Mouse (Mus musculus) hindbrain, embryonic 16.5 days (tissue): ENCODE results near the gene Taf15. TPM values are rescaled to one million over a fixed set of nuclear protein-coding genes. Genes with fewer than 3 reads are reported as not detected.
"Not testable (repeated sequence)": the region's sequence is repeated elsewhere in the genome, so short reads cannot be mapped to it uniquely, and the experiment has no call there.

Experiments
- ATAC-seq: fragments of 200-750 bp; cut with Nextera tagmentation; 2 replicates; pipeline ENCODE4 v1.8.0; 2017; ENCODE audit warnings: moderate TSS enrichment, moderate library complexity
- H3K27ac ChIP-seq: fragments of 300-500 bp; sonication (generic); 2 replicates; pipeline ENCODE4 v1.5.1; 2014; ENCODE audit warnings: low read depth, mild to moderate bottlenecking, control low read depth, low read length, moderate library complexity
- H3K27me3 ChIP-seq: fragments of 300-500 bp; sonication (generic); replicated peaks from 2 replicates; pipeline ENCODE4 v1.6.1; 2014; ENCODE audit warnings: low read length; ENCODE audit not compliant: control insufficient read depth, insufficient read depth
- H3K36me3 ChIP-seq: fragments of 300-500 bp; sonication (generic); 2 replicates; pipeline ENCODE4 v1.6.1; 2014; ENCODE audit warnings: mild to moderate bottlenecking, low read length, moderate library complexity, mixed read lengths; ENCODE audit not compliant: control insufficient read depth, insufficient read depth
- H3K4me1 ChIP-seq: fragments of 300-500 bp; sonication (generic); 2 replicates; pipeline ENCODE4 v1.6.1; 2014; ENCODE audit warnings: low read depth, low read length; ENCODE audit not compliant: control insufficient read depth, insufficient read depth
- H3K4me2 ChIP-seq: fragments of 300-500 bp; sonication (generic); 2 replicates; pipeline ENCODE4 v1.6.1; 2014; ENCODE audit warnings: mild to moderate bottlenecking, low read length, control low read depth, moderate library complexity
- H3K4me3 ChIP-seq: fragments of 300-500 bp; sonication (generic); 2 replicates; pipeline ENCODE4 v1.5.1; 2014; ENCODE audit warnings: mild to moderate bottlenecking, low read length, control low read depth, moderate library complexity
- H3K9ac ChIP-seq: fragments of 300-500 bp; sonication (generic); 2 replicates; pipeline ENCODE4 v1.6.1; 2014; ENCODE audit warnings: low read depth, mild to moderate bottlenecking, control low read depth, low read length, moderate library complexity
- H3K9me3 ChIP-seq: fragments of 300-500 bp; sonication (generic); 2 replicates; pipeline ENCODE4 v1.6.1; 2014; ENCODE audit warnings: mild to moderate bottlenecking, low read length, moderate library complexity; ENCODE audit not compliant: control insufficient read depth
- WGBS: fragments of 180-500 bp; shearing (Covaris S2); extraction: QIAGEN DNeasy Blood & Tissue Kit; methylation state at CpG from one replicate; pipeline ENCODE4 v1.1.7; 2014; 5-methylcytosine and 5-hydroxymethylcytosine counted together
- polyA plus RNA-seq: library from polyadenylated mRNA; unstranded; fragments of >200 nt; fragmentation: Nextera tagmentation; extraction: Ambion mirVana; gene quantifications from 2 replicates; pipeline ENCODE4 v1.2.1, GENCODE M21; 2015

Gene Taf15
- polyA plus RNA-seq, 1 experiment from 2014 or later: 9.4 TPM

DNA sequence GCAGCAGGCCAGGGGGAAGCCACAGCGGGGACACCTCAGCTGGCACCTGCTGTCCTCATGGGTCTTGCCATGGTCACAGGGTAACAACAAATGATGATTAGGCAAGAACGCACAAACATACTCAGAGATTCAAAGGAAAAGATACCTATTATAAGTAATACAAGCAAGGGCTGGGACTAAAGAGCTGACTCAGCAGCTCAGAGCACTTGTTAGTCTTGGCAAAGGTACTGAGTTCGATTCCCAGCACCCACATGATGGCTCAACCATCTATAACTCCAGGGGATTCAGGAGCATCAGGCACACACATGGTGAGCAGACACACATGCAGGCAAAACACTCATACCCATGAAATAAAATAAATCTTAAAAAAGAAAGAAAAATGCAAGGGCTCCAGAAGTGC, 68.5 kb downstream of the Taf15 start:
- Histone ChIP-seq H3K4me3 (no peak overlapping the region), H3K27me3 (no peaks in the 10 kb centered on the region), H3K9me3 (no peaks in the 10 kb centered on the region), H3K9ac (no peak overlapping the region), H3K4me2 (no peak overlapping the region), H3K36me3 (no peaks in the 10 kb centered on the region), H3K27ac (no peak overlapping the region), H3K4me1 (no peaks in the 10 kb centered on the region)
- WGBS: 91% methylated on average over 3 of the region's 3 CpGs
- no peak for ATAC-seq

DNA sequence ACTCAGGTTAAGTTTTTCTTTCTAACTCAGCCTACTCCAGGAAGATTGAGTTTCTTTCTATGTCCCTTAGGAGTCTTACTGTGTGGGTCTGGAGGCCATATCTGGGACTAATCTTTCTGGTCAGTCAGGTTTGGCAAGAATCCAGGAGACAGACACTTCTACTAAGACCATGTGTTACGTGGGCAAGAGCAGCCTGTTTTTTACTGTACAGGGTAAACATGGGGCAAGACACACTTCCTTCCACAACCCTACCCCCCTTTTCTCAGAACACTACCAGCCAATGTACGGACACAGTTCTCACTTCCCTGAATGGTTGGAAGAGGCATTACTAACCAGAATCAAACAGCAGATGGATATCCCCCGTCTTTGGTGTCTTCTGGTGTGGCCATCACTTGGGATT, 71.3 kb downstream of the Taf15 start:
- Histone ChIP-seq H3K4me3 (no peak overlapping the region), H3K27me3 (no peaks in the 10 kb centered on the region), H3K4me1 (no peaks in the 10 kb centered on the region), H3K4me2 (no peak overlapping the region), H3K27ac (no peak overlapping the region), H3K36me3 (no peaks in the 10 kb centered on the region), H3K9me3 (no peaks in the 10 kb centered on the region), H3K9ac (no peak overlapping the region)
- ATAC-seq: no peak
- 79% methylated on average over 3 of the region's 3 CpGs for WGBS

DNA sequence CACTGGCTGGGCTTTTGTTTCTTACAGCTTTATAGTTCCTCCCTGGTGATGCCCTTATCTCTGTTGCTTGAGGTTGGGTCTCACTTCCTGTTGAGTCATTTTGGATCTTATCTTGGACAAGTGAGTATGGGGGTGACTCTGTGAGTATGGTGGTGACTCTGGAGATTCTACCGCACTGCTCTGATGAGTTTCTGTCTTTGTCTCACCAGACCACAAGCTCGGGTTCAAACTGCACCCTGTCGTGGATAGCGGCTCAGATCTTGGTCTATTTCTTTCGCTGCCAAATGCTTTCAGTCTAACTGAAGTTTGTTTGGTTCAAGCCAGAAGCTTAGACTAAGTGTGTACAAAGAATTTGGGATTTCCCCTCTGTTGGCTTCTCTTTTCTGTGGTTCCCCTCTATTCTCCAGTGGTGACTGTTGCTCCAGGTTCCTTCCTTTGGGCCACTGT, 77.3 kb downstream of the Taf15 start:
- ATAC-seq: no peak
- H3K9ac ChIP-seq: no peak overlapping the region

DNA sequence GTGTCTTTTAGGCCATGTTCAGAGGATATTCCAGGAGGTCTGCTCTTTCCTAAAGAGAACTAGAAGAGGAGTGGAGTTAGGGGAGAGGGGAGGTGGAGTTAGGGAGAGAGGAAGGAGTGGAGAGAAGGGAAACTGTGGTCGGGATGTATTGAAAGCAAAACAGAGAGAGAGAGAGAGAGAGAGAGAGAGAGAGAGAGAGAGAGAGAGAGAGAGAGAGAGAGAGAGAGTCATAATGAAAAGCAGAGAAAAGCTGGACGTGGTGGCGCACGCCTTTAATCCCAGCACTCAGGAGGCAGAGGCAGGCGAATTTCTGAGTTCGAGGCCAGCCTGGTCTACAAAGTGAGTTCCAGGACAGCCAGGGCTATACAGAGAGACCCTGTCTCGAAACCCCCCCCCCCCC, 78.2 kb downstream of the Taf15 start:
- not testable (repeated sequence) for H3K9me3 ChIP-seq, H3K27me3 ChIP-seq, H3K36me3 ChIP-seq, H3K4me2 ChIP-seq, H3K4me3 ChIP-seq, H3K27ac ChIP-seq, H3K9ac ChIP-seq, H3K4me1 ChIP-seq, ATAC-seq
- 83% methylated on average over 7 of the region's 7 CpGs for WGBS

More for the DNA sequence above, 77.3 kb downstream of the Taf15 start:
- Histone ChIP-seq H3K27ac (no peak overlapping the region), H3K27me3 (no peaks in the 10 kb centered on the region), H3K4me2 (no peak overlapping the region), H3K4me3 (no peak overlapping the region), H3K9me3 (no peaks in the 10 kb centered on the region), H3K36me3 (no peaks in the 10 kb centered on the region), H3K4me1 (no peaks in the 10 kb centered on the region)
- WGBS: 90% methylated on average over 5 of the region's 5 CpGs

DNA sequence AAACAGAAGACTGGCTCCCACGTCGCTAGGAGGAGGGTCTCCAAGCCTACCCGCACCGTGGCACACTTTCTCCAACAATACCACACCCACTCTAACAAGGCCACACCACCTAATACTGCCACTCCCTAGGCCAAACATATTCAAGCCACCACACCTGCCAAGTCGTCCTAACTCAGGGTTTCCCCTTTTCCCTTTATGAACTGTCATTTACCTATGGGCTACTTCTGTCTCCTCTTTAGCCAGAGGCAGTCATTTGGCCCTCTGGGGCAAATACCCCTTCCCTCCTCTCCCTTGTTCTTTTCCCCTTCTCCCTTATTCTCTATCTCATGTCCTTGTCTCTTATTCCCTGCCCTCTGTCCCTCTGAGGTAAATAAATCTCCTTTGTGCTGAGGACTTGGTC, 78.8 kb downstream of the Taf15 start:
- H3K36me3 ChIP-seq: no peaks in the 10 kb centered on the region
- no peaks in the 10 kb centered on the region for H3K27me3 ChIP-seq
- H3K4me2 ChIP-seq: no peak overlapping the region
- WGBS: 86% methylated on average over 5 of the region's 5 CpGs
- H3K9me3 ChIP-seq: no peaks in the 10 kb centered on the region
- no peak for ATAC-seq
- no peak overlapping the region for H3K9ac ChIP-seq
- H3K27ac ChIP-seq: no peak overlapping the region
- peaks cover 2% of the 10 kb centered on the region for H3K4me1 ChIP-seq
- H3K4me3 ChIP-seq: no peak overlapping the region

Other genes with a start within 250 kb of the Taf15 start
- 0.10 TPM in 1 of 2 replicates, not detected in the other for gene Slfn14, start 186.4 kb upstream of the Taf15 start, polyA plus RNA-seq
- 113 and 131 TPM in 2 replicates for gene Ap2b1, start 174.1 kb upstream of the Taf15 start, polyA plus RNA-seq
- gene Pex12, start 170.5 kb upstream of the Taf15 start, polyA plus RNA-seq: 15.0 and 16.7 TPM in 2 replicates
- gene Rasl10b, start 63.9 kb upstream of the Taf15 start, polyA plus RNA-seq: 15.1 and 32.7 TPM in 2 replicates
- gene Gas2l2, start 43.6 kb upstream of the Taf15 start, polyA plus RNA-seq: 0.92 and 1.2 TPM in 2 replicates
- 0.50 and 0.56 TPM in 2 replicates for gene 1700020L24Rik, start 35.4 kb upstream of the Taf15 start, polyA plus RNA-seq
- 3.2 and 3.4 TPM in 2 replicates for gene Mmp28, start 10.0 kb upstream of the Taf15 start, polyA plus RNA-seq
- gene Heatr9, start 49.1 kb downstream of the Taf15 start, polyA plus RNA-seq: not detected in 2 replicates
- gene Ccl5, start 57.4 kb downstream of the Taf15 start, polyA plus RNA-seq: 0.33 TPM in 1 of 2 replicates, not detected in the other
- 2.1 and 2.4 TPM in 2 replicates for gene Ccl9, start 105.5 kb downstream of the Taf15 start, polyA plus RNA-seq
- 2.3 and 3.4 TPM in 2 replicates for gene Ccl6, start 120.0 kb downstream of the Taf15 start, polyA plus RNA-seq
- gene Rpl9-ps1, start 172.5 kb downstream of the Taf15 start, polyA plus RNA-seq: not detected in 2 replicates
- 1.3 and 2.0 TPM in 2 replicates for gene Ccl3, start 176.3 kb downstream of the Taf15 start, polyA plus RNA-seq
- gene Ccl4, start 189.5 kb downstream of the Taf15 start, polyA plus RNA-seq: 1.1 and 1.4 TPM in 2 replicates
- 0.33 and 0.87 TPM in 2 replicates for gene Wfdc17, start 230.9 kb downstream of the Taf15 start, polyA plus RNA-seq
- not detected in 2 replicates for gene Wfdc18, start 235.9 kb downstream of the Taf15 start, polyA plus RNA-seq